Mouse (Mus musculus): ENCODE measurements around the gene Glcci1.
A peak's percentile ranks its signal among the peaks of the same experiment; 100 is the strongest.
"Not testable (repeated sequence)": the region's sequence is repeated elsewhere in the genome, so short reads cannot be mapped to it uniquely, and the experiment has no call there.

Gene Glcci1

DNA sequence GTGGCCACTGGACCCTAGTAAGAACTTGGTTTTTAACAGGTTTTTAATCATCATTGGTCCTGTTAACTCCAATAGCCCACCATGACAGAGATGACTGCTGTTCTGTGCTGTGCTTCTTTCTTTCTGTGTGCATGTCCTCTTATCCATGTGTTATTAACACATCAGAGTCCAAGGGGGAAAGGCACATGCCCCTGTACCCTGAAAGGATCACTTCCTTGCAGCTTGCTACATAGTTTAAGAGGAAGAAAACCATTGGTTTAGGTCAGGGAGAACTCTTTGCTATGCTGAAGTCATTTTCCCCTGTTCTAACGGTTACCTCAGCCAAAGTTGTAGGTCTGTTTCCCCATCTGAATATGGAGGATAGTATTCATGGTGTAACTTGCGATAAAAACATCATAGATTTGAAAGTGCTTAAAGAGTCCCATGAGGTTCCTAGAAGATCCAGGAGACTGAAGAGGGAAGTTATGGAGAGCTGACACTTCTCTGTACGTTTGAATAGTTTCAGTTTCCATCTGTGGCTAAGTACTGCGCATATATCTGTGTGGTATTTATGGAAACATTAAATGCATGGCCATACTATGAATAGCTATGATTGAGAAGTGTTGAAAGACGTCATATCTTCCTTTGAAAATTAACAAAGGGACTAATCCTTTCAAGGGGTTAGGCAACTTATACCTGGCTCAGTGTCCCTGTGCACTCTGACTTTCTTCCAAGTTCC, 14.1 kb upstream of the Glcci1 start:
- no peak for DNase-seq (ENCODE audit: low spot score)

DNA sequence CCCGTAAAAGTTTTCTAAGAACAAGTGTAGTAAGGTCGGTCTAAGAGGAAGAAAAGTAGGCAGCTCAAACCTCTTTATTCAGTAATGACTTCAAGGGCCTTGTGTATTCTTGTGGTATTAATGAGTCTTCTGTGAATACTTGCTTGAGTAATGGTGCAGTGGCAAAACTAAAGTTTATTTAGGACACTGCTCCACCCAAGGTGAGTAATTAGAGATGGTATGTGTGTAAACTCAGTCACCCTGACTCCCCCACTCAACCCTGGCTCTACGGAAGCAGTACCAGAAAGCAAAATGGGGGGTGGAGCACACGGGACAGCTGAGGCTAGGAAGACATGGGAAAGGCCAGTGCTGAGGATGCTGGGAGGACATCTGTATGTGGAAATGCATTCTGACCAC, 13.6 kb upstream of the Glcci1 start:
- no peak for DNase-seq (ENCODE audit: low spot score)

DNA sequence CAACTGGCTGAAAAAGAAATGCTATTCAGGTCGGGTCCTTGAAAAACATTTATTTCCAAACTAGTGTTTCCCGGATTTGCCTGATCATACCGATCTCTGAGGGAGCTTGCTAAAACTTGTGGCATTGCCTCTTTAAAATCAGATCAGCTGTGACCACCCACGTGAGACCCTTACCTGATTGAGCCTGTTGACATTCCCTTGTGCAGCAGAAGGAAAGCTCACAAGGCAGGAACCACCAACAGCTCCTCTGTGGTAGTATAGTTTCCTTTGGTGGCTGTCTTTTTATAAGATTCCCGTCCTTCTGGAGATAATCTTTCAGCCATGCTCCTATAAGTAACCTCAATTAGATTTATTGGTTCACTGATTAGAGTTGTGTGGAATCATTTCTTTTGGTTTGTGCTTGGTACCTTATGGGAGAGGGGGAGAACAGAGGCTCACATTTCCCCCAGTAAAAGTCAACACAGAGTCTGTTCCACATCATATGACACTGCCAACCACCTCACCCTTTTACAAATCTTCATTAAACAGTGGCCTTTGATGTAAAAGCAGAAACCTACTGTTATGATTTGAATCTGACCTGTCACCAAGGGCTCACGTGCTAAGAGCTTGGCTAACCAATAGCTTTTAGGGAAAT, 12.0 kb upstream of the Glcci1 start:
- DNase-seq (ENCODE audit: low spot score): no peak

DNA sequence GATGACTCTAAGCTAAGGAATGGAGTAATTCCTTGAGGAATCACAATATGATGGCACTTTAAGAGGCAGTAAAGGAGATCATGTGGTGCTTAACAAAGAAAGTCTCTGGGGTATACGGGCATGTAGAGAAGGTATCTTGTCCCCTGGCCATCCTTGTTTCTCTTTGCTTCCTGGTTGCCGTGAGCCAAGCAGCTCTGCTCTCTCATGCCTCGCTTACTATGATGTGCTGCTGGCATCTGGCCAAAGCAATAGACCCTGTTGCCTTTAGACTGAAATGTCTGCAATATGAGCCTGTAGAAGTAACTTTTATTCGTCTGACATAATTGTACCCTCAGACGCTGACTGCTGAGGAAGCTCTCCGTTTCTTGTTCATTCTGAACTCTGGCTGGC, 11.5 kb upstream of the Glcci1 start:
- no peak for DNase-seq (ENCODE audit: low spot score)

DNA sequence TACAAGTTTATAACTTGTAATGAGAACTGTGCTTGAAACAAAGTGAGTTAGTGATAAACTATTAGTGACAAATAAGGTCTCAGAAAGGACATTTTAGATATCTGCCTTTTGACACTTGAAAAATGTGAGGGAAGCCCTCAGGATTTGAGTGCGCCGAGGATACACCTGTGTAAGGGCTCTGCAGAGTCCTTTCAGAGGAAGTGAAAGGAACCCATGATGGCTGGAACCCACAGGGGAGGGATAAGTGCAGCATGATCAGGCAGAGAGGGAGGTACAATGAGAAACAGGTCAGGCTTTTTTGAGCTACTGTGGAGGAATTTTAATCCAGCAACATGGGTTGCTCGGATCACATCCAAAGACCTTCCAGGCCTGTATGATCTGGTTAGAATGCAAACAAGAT, 10.4 kb upstream of the Glcci1 start:
- DNase-seq (ENCODE audit: low spot score): no peak

DNA sequence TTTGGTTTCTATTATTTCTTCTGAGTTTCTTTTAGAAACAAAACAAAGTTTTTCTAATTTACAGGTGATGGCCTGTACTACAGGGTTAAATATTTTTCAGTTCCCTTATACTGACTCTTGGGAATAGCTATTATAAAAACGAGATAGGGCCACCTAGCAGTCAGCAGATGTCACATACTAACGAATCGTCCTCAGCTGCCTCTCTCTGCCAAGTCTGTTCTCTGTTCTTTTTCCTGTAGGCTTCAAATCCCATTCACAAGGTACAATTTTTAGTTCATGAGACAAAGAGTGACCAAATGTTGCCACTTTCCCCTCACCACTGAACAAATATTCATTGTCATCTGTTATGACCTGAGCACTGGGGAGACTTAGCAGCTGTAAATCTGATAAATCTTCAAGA, 5.4 kb upstream of the Glcci1 start:
- no peak for DNase-seq (ENCODE audit: low spot score)

DNA sequence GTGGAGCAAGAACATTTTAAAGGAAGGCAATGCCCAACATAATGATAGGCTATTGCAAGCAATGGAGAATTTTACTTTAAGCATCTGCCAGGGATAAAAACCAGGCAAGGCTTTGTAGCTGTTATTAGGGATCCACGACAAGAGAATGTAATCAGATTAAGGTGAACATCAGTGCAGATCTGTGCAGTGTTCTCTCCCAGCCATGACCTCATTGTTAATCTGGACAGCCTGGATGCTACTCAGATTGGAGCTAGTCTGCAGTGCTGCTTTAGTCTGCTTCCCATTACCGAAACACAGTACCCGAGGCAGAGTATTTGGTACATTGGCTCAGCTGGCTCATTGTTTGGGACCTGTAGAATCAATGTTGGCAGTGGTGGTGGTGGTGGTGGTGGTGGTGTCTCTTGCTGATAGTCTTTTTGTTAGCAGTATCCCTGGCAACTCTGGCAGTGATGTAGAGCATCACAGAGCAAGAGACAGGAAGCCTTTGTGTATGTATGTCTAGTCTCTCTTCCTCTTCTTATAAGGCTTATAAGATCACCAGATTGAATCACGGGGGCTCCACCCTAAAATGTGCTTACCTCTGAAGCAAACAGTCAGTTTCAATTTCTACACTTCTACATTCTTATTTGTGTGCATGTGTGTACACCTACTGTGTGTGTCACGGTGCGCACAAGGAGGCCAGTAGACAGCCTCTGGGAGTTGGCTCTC, 4.7 kb upstream of the Glcci1 start:
- no peak for DNase-seq (ENCODE audit: low spot score)

DNA sequence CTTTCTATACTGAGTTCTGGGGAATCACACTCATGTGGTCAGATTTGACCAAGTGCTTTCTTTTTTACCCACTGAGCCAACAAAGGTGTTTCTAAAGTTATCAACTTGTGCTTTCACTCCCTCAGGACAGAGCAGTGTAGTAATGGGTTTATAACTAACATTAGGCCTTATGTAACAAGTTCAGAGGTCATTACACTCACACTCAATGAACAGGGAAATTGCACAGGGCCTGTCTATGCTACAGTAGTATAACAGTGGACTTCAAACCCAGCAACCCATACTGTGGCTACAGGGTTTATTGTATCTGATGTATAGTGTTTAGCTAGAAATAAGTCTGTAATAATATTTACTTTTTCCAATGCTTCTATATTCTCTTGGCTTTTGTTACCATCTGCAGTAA, 2.8 kb upstream of the Glcci1 start:
- no peak for DNase-seq (ENCODE audit: low spot score)

DNA sequence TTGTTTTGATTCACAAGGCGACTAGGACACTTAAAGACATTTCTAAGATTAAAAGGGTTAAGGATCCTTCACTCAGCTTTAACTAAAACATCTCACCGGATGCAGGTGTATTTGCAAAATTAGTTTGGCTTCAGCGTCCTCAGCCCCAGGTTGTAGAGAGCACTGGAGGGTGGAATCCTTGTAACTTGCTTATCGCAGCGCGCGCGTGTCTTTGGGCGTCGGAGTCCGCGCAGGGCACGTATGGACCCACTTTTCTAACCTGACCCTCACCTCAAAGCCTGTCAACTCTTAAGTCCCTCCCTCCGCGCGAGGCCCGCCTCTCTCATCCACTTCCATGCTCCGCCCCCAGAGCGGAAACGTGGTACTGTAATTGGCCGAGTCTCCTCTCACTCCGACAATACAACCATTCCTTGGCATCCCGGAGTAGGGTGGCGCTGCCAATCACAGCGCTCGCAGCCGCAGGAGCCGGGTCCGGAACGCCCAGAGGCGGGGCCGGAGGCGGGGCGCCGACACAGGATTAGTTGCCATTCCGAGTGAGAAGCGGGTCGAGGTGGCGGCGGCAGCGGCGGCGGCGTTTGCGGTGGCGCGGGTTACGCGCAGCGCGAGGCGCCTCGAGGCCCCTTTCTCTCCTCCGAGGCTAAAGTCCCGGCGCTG, 390 bp upstream of the Glcci1 start:
- DNase-seq (ENCODE audit: low spot score): peak; percentile 95

DNA sequence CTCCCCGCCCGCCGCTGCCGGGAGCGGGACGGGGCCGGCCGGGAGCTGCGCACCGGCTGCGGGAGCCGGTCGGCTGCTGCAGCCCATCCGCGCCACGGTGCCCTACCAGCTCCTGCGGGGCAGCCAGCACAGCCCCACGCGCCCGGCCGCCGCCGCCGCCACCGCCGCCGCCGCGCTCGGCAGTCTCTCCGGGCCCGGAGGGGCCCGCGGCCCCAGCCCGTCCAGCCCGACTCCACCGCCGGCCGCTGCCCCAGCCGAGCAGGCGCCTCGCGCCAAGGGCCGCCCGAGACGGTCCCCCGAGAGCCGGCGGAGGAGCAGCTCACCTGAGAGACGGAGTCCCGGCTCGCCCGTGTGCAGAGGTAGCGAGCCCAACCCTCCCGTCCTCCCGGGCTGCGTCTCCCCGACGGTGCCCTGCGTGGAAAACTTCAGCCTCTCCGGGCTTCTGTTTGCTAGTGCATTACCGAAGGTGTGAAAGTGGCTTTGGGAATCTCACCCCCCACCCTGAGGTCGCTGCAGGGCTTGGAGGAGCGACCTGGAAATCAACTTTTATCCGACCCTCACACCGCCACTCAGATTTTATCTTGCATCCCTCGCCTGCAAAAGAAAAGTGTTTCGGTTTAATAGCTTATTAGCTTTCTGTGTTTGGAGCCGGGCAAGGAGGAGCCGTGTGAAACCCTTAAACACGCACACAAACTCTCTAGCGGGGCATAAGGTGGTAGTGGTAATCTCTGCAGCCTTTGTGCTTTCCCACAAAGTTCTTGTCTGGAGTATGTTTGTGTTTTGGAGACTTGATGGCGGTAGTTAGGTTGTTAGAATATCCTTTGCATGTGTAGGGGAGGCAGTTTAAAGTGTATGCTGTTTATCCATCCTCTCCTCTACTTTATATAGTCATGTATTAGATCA, 812 bp downstream of the Glcci1 start:
- no peak for DNase-seq (ENCODE audit: low spot score)

DNA sequence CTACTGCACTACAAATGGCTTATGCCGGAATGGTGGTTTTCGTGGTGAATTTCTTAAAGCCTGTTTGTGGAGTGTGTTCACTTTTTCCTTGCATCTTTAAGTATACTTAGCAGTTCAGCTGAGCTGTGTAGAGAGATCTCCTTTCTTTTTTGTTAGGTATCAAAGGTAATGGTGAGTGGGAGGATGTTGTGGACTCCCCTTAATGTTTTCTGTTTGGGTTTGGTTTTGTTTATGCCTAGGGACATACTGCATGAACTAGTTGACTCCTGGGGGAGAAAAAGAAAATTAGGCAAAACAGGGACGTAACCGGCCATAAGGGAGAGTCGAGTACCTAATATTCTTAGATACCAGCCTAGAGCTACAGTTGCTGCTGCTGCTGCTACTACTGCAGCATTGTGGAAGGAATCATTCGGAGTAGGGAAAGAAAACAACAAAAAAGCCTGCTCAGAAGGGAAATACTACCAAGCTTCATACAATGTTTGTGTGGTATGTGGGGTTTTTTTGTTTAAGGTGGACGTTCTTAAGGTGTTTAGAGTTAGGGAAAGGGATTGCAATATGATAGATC, 1.5 kb downstream of the Glcci1 start:
- no peak for DNase-seq (ENCODE audit: low spot score)

DNA sequence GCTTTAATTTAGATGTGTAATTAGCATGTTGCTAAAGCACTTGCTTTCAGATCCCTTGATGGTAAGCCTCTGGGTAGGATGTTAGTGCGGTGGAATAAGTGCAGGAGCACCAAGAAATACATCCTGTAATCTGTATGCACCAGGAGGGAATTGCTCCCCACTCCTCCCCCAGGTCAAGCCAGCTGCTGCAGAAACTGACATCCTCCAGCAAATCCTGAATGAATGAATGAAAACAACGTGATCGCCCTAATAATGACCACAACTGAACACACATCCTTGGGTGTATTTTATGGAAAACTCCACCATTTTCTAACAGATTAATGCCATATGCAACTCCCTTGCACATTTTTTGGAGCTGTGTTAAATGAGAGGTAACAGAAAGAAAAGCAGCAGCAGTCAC, 2.0 kb downstream of the Glcci1 start:
- no peak for DNase-seq (ENCODE audit: low spot score)

DNA sequence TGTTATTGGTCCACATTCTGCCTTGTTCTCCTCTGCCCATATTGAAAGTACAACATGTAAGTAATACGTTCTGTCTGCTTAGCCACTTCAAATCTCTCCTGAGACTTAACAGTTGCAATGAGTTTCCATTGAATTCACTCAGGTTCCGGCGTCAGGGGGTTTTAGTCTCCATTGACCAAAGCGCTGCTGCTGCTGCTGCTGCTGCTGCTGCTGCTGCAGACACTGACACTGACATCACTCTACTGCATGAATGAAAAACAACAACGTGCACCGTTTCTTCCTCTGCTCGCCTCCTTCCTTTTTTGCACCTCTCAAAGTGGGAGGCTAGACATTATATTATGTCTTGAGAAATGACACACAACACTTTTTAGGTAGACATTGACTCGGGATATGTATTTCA, 3.0 kb downstream of the Glcci1 start:
- no peak for DNase-seq (ENCODE audit: low spot score)

DNA sequence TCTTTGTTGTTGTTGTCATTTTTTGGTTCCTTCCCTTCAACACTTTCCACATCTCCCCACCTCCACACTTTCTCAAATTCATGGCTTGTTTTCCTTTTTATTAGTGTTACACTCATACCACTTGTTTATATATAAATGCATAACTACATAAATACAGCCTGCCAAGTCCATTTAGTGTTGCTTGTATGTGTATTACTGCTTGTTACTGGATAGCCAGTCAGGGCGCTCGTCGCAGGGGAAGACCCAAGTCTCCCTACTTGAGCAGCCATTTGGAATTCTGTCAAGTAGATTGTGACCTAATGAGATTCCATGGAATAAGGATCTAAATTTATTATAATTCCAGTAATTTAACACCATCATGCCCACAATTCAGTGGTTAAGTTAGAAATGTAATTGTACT, 10.3 kb downstream of the Glcci1 start:
- DNase-seq (ENCODE audit: low spot score): no peak

DNA sequence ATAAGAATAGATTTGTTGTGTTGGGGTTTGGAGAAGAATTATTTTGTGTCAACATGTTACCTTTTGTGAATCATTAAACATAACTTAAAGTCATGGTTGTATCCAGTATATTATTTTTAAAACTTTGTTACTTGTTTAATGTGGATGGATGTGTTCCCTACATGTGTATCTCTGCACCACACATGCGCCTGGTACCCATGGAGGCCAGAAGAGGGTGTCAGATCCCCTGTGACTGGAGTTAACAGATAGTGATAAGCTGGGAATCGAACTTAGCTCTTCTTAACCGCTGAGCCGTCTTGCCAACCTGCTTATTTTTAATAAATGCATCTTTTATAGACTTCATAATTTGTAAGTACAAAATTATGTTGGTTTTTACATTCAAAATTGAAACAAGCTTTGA, 11.8 kb downstream of the Glcci1 start:
- DNase-seq (ENCODE audit: low spot score): no peak

DNA sequence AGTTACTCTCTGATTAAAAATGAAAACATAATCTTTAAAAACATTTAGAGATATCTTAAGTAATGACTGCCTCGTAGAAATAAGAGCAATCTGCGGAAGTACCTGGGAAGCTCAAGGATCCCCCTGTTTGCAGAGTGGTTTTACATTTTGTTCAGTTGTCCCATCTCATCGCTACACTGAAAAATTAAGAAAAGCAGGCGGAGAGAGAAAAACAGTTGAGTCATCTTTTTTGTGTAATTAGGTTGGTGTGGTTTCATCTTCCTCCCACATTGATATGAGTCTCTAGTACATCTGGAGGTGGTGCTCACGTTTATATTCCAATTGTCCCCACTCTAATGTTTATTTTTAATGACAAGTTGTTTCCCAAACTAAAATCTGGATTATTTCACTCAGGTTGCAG, 15.3 kb downstream of the Glcci1 start:
- no peak for DNase-seq (ENCODE audit: low spot score)

DNA sequence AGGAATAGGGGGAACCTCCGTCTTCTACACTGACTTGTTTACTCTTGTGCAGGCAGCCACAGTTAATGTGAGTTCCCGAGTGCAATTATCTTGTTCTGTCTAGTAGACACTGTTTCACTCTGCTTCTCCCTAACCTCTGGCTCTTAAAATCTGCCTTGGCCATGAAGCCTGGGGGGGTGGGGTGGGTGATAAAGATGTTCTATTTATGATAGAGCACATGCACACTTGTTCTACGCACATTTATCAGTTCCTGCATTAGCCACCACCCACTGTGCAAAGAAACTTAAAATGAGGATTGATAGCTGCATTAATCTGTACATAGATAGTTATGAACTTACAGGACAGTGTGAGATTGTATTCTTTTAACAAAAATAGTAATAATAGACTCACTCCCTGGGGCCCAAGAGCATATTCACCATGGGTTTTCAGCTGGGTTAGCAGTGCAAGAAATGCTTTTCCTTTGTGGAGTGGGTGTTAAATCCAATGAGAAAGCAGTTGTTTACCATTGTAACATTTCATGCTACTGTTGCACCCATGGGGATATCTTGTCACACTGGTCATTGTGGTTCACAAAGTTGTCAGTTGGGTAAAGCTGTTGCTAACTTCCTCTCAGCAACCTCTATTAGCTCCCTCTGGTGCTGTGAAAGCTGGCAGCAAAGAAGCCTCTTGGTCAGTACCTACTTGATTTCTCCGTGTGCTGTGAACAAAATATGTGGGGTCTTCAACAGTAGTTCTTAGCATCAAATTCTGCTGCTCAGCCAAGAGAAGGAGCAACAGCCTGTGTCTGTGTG, 21.9 kb downstream of the Glcci1 start:
- DNase-seq (ENCODE audit: low spot score): no peak

DNA sequence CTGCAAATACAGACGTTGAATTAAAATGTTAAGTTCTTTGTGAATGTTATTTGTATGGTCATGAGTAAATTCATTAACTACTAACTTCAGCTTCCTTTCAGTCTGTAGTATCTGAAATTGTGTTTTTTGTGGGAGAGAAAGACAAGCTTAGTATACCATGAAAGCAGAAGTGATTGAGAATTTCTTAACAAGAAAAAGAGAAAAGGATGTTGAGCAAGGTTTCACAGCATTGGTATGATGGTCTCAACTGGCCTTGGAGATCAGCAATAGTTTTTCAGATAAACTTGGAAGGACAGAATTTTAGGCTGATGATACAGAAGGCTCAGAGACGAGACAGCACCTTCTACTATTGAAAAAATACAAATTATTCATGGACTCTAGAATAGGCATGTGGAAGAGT, 27.5 kb downstream of the Glcci1 start:
- DNase-seq (ENCODE audit: low spot score): no peak

DNA sequence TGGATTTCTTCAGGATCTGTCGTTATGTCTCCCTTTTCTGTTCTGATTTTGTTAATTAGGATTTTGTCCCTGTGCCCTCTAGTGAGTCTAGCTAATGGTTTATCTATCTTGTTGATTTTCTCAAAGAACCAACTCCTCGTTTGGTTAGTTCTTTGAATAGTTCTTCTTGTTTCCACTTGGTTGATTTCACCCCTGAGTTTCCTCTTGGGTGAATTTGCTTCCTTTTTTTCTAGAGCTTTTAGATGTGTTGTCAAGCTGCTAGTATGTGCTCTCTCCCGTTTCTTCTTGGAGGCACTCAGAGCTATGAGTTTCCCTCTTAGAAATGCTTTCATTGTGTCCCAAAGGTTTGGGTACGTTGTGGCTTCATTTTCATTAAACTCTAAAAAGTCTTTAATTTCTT, 32.1 kb downstream of the Glcci1 start:
- not testable (repeated sequence) for DNase-seq (ENCODE audit: low spot score)

DNA sequence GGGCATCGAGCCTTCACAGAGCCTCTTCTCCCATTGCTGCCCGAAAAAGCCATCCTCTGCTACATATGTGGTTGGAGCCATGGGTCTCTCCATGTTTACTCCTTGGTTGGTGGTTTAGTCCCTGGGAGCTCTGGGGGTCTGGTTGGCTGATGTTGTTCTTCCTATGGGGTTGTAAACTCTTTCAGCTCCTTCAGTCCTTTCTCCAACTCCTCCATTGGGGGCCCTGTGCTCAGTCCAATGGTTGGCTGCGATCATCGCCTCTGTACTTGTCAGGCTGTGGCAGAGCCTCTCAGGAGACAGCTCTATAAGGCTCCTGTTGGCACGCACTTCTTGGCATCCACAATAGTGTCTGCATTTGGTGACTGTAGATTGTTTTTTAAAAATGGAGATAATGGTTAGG, 35.4 kb downstream of the Glcci1 start:
- no peak for DNase-seq (ENCODE audit: low spot score)

DNA sequence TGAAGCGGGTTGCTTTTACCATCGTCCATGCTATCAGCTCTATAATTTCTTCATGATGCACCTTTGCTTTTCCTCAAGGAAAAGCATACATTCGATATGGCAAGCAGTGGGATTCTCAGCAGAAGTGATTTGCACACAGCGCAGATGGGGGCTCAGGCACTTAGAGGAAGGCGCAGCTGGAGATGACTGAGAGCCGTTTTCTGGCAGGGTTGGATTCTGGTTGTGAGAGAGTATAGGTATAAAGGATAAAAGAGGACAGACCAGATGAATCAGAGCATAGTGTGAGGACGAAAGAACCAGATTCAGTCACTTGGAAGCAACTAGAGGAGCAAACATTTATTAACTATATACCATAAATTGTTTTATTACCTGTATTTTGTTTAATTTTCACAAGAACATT, 36.4 kb downstream of the Glcci1 start:
- DNase-seq (ENCODE audit: low spot score): no peak
